Mouse (Mus musculus) forebrain, embryonic 14.5 days (tissue): ENCODE results near the gene Zg16. TPM values are rescaled to one million over a fixed set of nuclear protein-coding genes. Genes with fewer than 3 reads are reported as not detected.
A peak's percentile ranks its signal among the peaks of the same experiment; 100 is the strongest.

ENCODE experiments used
- ATAC-seq: fragments of 200-750 bp; cut with Nextera tagmentation; 2 replicates; pipeline ENCODE4 v1.8.0; 2017; ENCODE audit warnings: mild to moderate bottlenecking, moderate library complexity
- DNase-seq: peaks from one replicate; pipeline ENCODE4 v3.0.0-alpha.2; 2015; ENCODE audit warnings: low spot score
- H3K27ac ChIP-seq: fragments of 300-500 bp; sonication (generic); 2 replicates; pipeline ENCODE4 v1.5.1; 2014; ENCODE audit warnings: low read depth, mild to moderate bottlenecking, control low read depth, low read length, moderate library complexity
- H3K27me3 ChIP-seq: fragments of 300-500 bp; sonication (generic); replicated peaks from 2 replicates; pipeline ENCODE4 v1.6.1; 2014; ENCODE audit warnings: low read length, control low read depth, mixed read lengths; ENCODE audit not compliant: control insufficient read depth, insufficient read depth
- H3K36me3 ChIP-seq: fragments of 300-500 bp; sonication (generic); 2 replicates; pipeline ENCODE4 v1.6.1; 2014; ENCODE audit warnings: low read length, control low read depth; ENCODE audit not compliant: control insufficient read depth, insufficient read depth
- H3K4me1 ChIP-seq: fragments of 300-500 bp; sonication (generic); 2 replicates; pipeline ENCODE4 v1.6.1; 2014; ENCODE audit warnings: antibody characterized with exemption, low read length, control low read depth; ENCODE audit not compliant: control insufficient read depth, insufficient read depth
- H3K4me2 ChIP-seq: fragments of 300-500 bp; sonication (generic); 2 replicates; pipeline ENCODE4 v1.6.1; 2014; ENCODE audit warnings: mild to moderate bottlenecking, control low read depth, low read length
- H3K4me3 ChIP-seq: fragments of 300-500 bp; sonication (generic); 2 replicates; pipeline ENCODE4 v1.5.1; 2014; ENCODE audit warnings: low read depth, low read length, control low read depth
- H3K9ac ChIP-seq: fragments of 300-500 bp; sonication (generic); 2 replicates; pipeline ENCODE4 v1.6.1; 2014; ENCODE audit warnings: mild to moderate bottlenecking, low read length, control low read depth, moderate library complexity
- H3K9me3 ChIP-seq: fragments of 300-500 bp; sonication (generic); replicated peaks from 2 replicates; pipeline ENCODE4 v1.6.1; 2016; ENCODE audit warnings: low read length, control low read depth, mixed read lengths; ENCODE audit not compliant: control insufficient read depth
- WGBS: fragments of 180-500 bp; shearing (Covaris S2); extraction: QIAGEN DNeasy Blood & Tissue Kit; methylation state at CpG from one replicate; pipeline ENCODE4 v1.1.7; 2014; 5-methylcytosine and 5-hydroxymethylcytosine counted together
- polyA plus RNA-seq: library from polyadenylated mRNA; unstranded; fragments of >200 nt; fragmentation: Nextera tagmentation; extraction: Ambion mirVana; gene quantifications from 2 replicates; pipeline ENCODE4 v1.2.1, GENCODE M21; 2014

Gene Zg16
- polyA plus RNA-seq, 1 experiment from 2014 or later, result not detected

GRCm38 (mm10) chr7:127016081-127016480 is 71.0 kb downstream of the Zg16 start:
- ATAC-seq, result no peak
- Histone ChIP-seq H3K4me3 (peak overlapping the region; percentile 73), H3K9me3 (no peaks in the 10 kb centered on the region), H3K27ac (peak overlapping the region; percentile 93), H3K4me1 (peaks cover 30% of the 10 kb centered on the region), H3K36me3 (peaks cover 38% of the 10 kb centered on the region), H3K27me3 (no peaks in the 10 kb centered on the region), H3K4me2 (peak overlapping the region; percentile 96), H3K9ac (peak overlapping the region; percentile 88)
- WGBS, result 3% methylated on average over 10 of the region's 10 CpGs
- peak; percentile 37 for DNase-seq

GRCm38 (mm10) chr7:127014993-127015392 is 72.1 kb downstream of the Zg16 start:
- H3K9me3 ChIP-seq, result no peaks in the 10 kb centered on the region
- H3K4me3 ChIP-seq, result no peak overlapping the region
- no peak overlapping the region for H3K27ac ChIP-seq
- H3K4me1 ChIP-seq, result peaks cover 24% of the 10 kb centered on the region
- H3K4me2 ChIP-seq, result no peak overlapping the region
- ATAC-seq, result no peak
- H3K27me3 ChIP-seq, result no peaks in the 10 kb centered on the region
- 0 out of 2 replicates have a peak overlapping the region, but pooled peaks have one; percentile 25 for H3K9ac ChIP-seq
- DNase-seq, result no peak
- peaks cover 38% of the 10 kb centered on the region for H3K36me3 ChIP-seq
- WGBS, result 90% methylated on average over 12 of the region's 12 CpGs

- peaks cover 38% of the 10 kb centered on the region for H3K36me3 ChIP-seq
- H3K4me2 ChIP-seq, result peak within 1 kb of the TSS; percentile 96; the same call in 1 of the 2 replicates
- no peak for ATAC-seq
- H3K27ac ChIP-seq, result no peak within 1 kb of the TSS
- DNase-seq, result no peak
- H3K9me3 ChIP-seq, result no peaks in the 10 kb centered on the region
- H3K27me3 ChIP-seq, result no peaks in the 10 kb centered on the region
- 80% methylated on average over 11 of the region's 11 CpGs for WGBS
- H3K4me3 ChIP-seq, result peak within 1 kb of the TSS; percentile 73
- peak within 1 kb of the TSS; percentile 41 for H3K9ac ChIP-seq
- peaks cover 22% of the 10 kb centered on the region for H3K4me1 ChIP-seq
These were observed 72.8 kb downstream of the Zg16 start, which contains the start of gene Mvp for GRCm38 (mm10) chr7:127014320-127014719. Mvp (minus strand) TSS chr7:127014621.

GRCm38 (mm10) chr7:127013385-127013784 is 73.7 kb downstream of the Zg16 start:
- H3K27me3 ChIP-seq, result no peaks in the 10 kb centered on the region
- H3K4me1 ChIP-seq, result peaks cover 20% of the 10 kb centered on the region
- no peak overlapping the region for H3K27ac ChIP-seq
- no peak overlapping the region for H3K4me2 ChIP-seq
- H3K4me3 ChIP-seq, result no peak overlapping the region
- DNase-seq, result no peak
- 95% methylated on average over 6 of the region's 6 CpGs for WGBS
- no peaks in the 10 kb centered on the region for H3K9me3 ChIP-seq
- ATAC-seq, result no peak
- peaks cover 38% of the 10 kb centered on the region for H3K36me3 ChIP-seq
- H3K9ac ChIP-seq, result no peak overlapping the region

GRCm38 (mm10) chr7:127012845-127013244 is 74.3 kb downstream of the Zg16 start:
- WGBS, result 96% methylated on average over 10 of the region's 10 CpGs
- no peaks in the 10 kb centered on the region for H3K27me3 ChIP-seq
- peaks cover 19% of the 10 kb centered on the region for H3K4me1 ChIP-seq
- no peak overlapping the region for H3K4me3 ChIP-seq
- DNase-seq (no peak), ATAC-seq (no peak)
- no peak overlapping the region for H3K4me2 ChIP-seq
- H3K9ac ChIP-seq, result no peak overlapping the region
- no peaks in the 10 kb centered on the region for H3K9me3 ChIP-seq
- H3K27ac ChIP-seq, result no peak overlapping the region
- H3K36me3 ChIP-seq, result peaks cover 38% of the 10 kb centered on the region

- ATAC-seq (no peak), DNase-seq (no peak)
- H3K4me2 ChIP-seq, result no peak overlapping the region
- no peaks in the 10 kb centered on the region for H3K9me3 ChIP-seq
- H3K4me3 ChIP-seq, result no peak overlapping the region
- no peak overlapping the region for H3K9ac ChIP-seq
- no peak overlapping the region for H3K27ac ChIP-seq
- peaks cover 16% of the 10 kb centered on the region for H3K4me1 ChIP-seq
- H3K36me3 ChIP-seq, result peaks cover 38% of the 10 kb centered on the region
- H3K27me3 ChIP-seq, result no peaks in the 10 kb centered on the region
- WGBS, result 93% methylated on average over 6 of the region's 6 CpGs
These were observed 74.8 kb downstream of the Zg16 start for GRCm38 (mm10) chr7:127012374-127012773.

GRCm38 (mm10) chr7:127011717-127012116 is 75.4 kb downstream of the Zg16 start:
- Histone ChIP-seq H3K4me2 (no peak overlapping the region), H3K4me1 (peaks cover 16% of the 10 kb centered on the region), H3K4me3 (no peak overlapping the region), H3K9ac (no peak overlapping the region), H3K27me3 (no peaks in the 10 kb centered on the region), H3K27ac (no peak overlapping the region), H3K36me3 (peaks cover 38% of the 10 kb centered on the region), H3K9me3 (no peaks in the 10 kb centered on the region)
- whole genome bisulfite sequencing, result 75% methylated on average over 2 of the region's 2 CpGs
- ATAC-seq (no peak), DNase-seq (no peak)

- peaks cover 38% of the 10 kb centered on the region for H3K36me3 ChIP-seq
- 96% methylated on average over 2 of the region's 2 CpGs for WGBS
- H3K4me2 ChIP-seq, result no peak overlapping the region
- H3K4me1 ChIP-seq, result peaks cover 15% of the 10 kb centered on the region
- H3K9ac ChIP-seq, result no peak overlapping the region
- H3K27me3 ChIP-seq, result no peaks in the 10 kb centered on the region
- H3K27ac ChIP-seq, result no peak overlapping the region
- H3K4me3 ChIP-seq, result no peak overlapping the region
- no peak for DNase-seq
- ATAC-seq, result no peak
- no peaks in the 10 kb centered on the region for H3K9me3 ChIP-seq
These were observed 76.1 kb downstream of the Zg16 start for GRCm38 (mm10) chr7:127011051-127011450.

GRCm38 (mm10) chr7:127009307-127010085 is 77.6 kb downstream of the Zg16 start:
- H3K4me2 ChIP-seq, result no peak overlapping the region
- peaks cover 23% of the 10 kb centered on the region for H3K36me3 ChIP-seq
- WGBS, result 80% methylated on average over 17 of the region's 17 CpGs
- no peaks in the 10 kb centered on the region for H3K27me3 ChIP-seq
- no peak for ATAC-seq
- peak overlapping the region; percentile 88 for H3K27ac ChIP-seq
- 0 out of 2 replicates have a peak, but pooled peaks cover 3% of the 10 kb centered on the region for H3K4me1 ChIP-seq
- no peaks in the 10 kb centered on the region for H3K9me3 ChIP-seq
- no peak overlapping the region for H3K4me3 ChIP-seq
- no peak for DNase-seq
- no peak overlapping the region for H3K9ac ChIP-seq
